Mouse (Mus musculus) cerebellum, adult 2 months (tissue): ENCODE results near the gene Kcnj6.

ENCODE experiments used
- CTCF ChIP-seq: fragments of 200-500 bp; IDR thresholded peaks from 2 replicates; pipeline ENCODE4 v1.5.1; 2011; ENCODE audit warnings: low read depth, mild to moderate bottlenecking, control low read depth, low read length, moderate library complexity, borderline replicate concordance; ENCODE audit not compliant: insufficient read depth
- POLR2A ChIP-seq: fragments of 200-500 bp; IDR thresholded peaks from 2 replicates; pipeline ENCODE4 v1.6.1; 2011; ENCODE audit warnings: low read length, control low read depth, borderline replicate concordance; ENCODE audit not compliant: insufficient read depth

GRCm38 (mm10) chr16:94919177-94919576 is 78.3 kb downstream of the Kcnj6 start:
- TF ChIP-seq POLR2A = no peak
- no peak for TF ChIP-seq CTCF
